Mouse (Mus musculus) liver, embryonic 14.5 days (tissue): ENCODE results near the gene Lrrc7. TPM values are rescaled to one million over a fixed set of nuclear protein-coding genes. Genes with fewer than 3 reads are reported as not detected.

Experiments
- ATAC-seq: fragments of 200-750 bp; cut with Nextera tagmentation; 2 replicates; pipeline ENCODE4 v1.8.0; 2017; ENCODE audit warnings: moderate number of reproducible peaks, mild to moderate bottlenecking, moderate library complexity; ENCODE audit not compliant: insufficient read depth
- DNase-seq, 3 experiments: peaks; one replicate each; pipeline ENCODE4 v3.0.0-alpha.2; 2012 to 2013; ENCODE audit warnings: low read depth in 3 of 3, low spot score in 3 of 3
- H3K27ac ChIP-seq: fragments of 300-500 bp; sonication (generic); 2 replicates; pipeline ENCODE4 v1.5.1; 2014; ENCODE audit warnings: moderate library complexity, mild to moderate bottlenecking, control low read depth, inconsistent platforms
- H3K27me3 ChIP-seq: fragments of 300-500 bp; sonication (generic); 2 replicates; pipeline ENCODE4 v1.6.1; 2014; ENCODE audit warnings: mild to moderate bottlenecking, low read length, moderate library complexity; ENCODE audit not compliant: control insufficient read depth, insufficient read depth
- H3K36me3 ChIP-seq: fragments of 300-500 bp; sonication (generic); replicated peaks from 2 replicates; pipeline ENCODE4 v1.6.1; 2014; ENCODE audit warnings: low read depth; ENCODE audit not compliant: control insufficient read depth, insufficient read depth
- H3K4me1 ChIP-seq, 2 experiments: fragments of 200-500 bp in 1 of 2; fragments of 300-500 bp in 1 of 2; sonication (generic) in 1 of 2; replicated peaks; 2 replicates each; pipeline ENCODE4 v1.6.1; 2012 to 2014; ENCODE audit warnings: antibody characterized with exemption in 1 of 2, inconsistent platforms in 1 of 2, low read length in 1 of 2; ENCODE audit not compliant: control insufficient read depth in 2 of 2, insufficient read depth in 2 of 2
- H3K4me2 ChIP-seq: fragments of 300-500 bp; sonication (generic); 2 replicates; pipeline ENCODE4 v1.6.1; 2014; ENCODE audit warnings: low read depth, mild to moderate bottlenecking, control low read depth, moderate library complexity
- H3K4me3 ChIP-seq, 2 experiments: fragments of 200-500 bp in 1 of 2; fragments of 300-500 bp in 1 of 2; sonication (generic) in 1 of 2; 2 replicates each; pipeline ENCODE4 v1.5.1; 2012 to 2014; ENCODE audit warnings: low read depth in 2 of 2, low read length in 2 of 2, mild to moderate bottlenecking in 2 of 2, control low read depth in 1 of 2, inconsistent platforms in 1 of 2, moderate library complexity in 1 of 2; ENCODE audit not compliant: insufficient read depth in 1 of 2
- H3K9ac ChIP-seq: fragments of 300-500 bp; sonication (generic); replicated peaks from 2 replicates; pipeline ENCODE4 v1.6.1; 2014; ENCODE audit warnings: mild to moderate bottlenecking, control low read depth, moderate library complexity
- H3K9me3 ChIP-seq: fragments of 300-500 bp; sonication (generic); 2 replicates; pipeline ENCODE4 v1.6.1; 2016; ENCODE audit warnings: low read length, mixed read lengths; ENCODE audit not compliant: control insufficient read depth
- CTCF ChIP-seq: IDR thresholded peaks from 2 replicates; pipeline ENCODE4 v1.5.1; 2016; ENCODE audit warnings: antibody characterized with exemption, low read depth, control low read depth
- EP300 ChIP-seq: IDR thresholded peaks from 2 replicates; pipeline ENCODE4 v1.6.1; 2016; ENCODE audit warnings: antibody characterized with exemption, low read depth
- WGBS: fragments of 180-500 bp; shearing (Covaris S2); extraction: QIAGEN DNeasy Blood & Tissue Kit; methylation state at CpG from one replicate; pipeline ENCODE4 v1.1.7; 2014; ENCODE audit not compliant: insufficient replicate concordance; 5-methylcytosine and 5-hydroxymethylcytosine counted together
- polyA plus RNA-seq, 2 experiments: library from polyadenylated mRNA; depleted of rRNA in 1 of 2; stranded (reverse) in 1 of 2; unstranded in 1 of 2; fragments of >200 nt; fragmentation: Nextera tagmentation in 1 of 2; extraction: Ambion mirVana in 1 of 2; gene quantifications; 2 replicates each; pipeline versions ENCODE4 v1.2.1 to v1.2.3; 2012 to 2014

Gene Lrrc7
- polyA plus RNA-seq, 2 experiments: under 0.01 to 0.03 TPM

DNA sequence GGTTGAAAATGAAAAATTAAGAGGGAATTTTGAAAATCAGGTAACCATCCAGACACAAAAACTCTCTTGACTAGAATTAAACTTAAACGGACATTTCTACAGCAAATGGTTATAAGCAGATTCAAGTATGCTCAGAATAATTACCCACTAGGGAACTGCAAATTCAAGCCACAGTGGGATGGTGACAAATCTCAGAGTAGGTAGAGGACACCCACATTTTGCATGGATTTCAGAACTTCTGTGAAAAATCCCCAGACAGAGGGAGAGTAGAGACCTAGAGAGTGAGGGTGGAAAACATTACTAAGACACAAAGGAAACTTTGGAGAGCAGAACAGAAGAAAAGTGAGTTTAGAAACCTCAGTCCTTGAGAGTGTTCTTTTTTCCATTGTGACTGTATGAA is 161.4 kb downstream of the Lrrc7 start:
- Histone ChIP-seq H3K4me1 (no peaks in the 10 kb centered on the region), H3K27me3 (no peaks in the 10 kb centered on the region), H3K9me3 (no peaks in the 10 kb centered on the region), H3K4me3 (no peak overlapping the region), H3K27ac (no peak overlapping the region), H3K9ac (no peak overlapping the region), H3K36me3 (no peaks in the 10 kb centered on the region), H3K4me2 (no peak overlapping the region)
- no peak for DNase-seq
- ATAC-seq: no peak
- WGBS: 68% methylated on average over 1 of the region's 1 CpGs
- no peak for TF ChIP-seq EP300
- TF ChIP-seq CTCF: no peak

DNA sequence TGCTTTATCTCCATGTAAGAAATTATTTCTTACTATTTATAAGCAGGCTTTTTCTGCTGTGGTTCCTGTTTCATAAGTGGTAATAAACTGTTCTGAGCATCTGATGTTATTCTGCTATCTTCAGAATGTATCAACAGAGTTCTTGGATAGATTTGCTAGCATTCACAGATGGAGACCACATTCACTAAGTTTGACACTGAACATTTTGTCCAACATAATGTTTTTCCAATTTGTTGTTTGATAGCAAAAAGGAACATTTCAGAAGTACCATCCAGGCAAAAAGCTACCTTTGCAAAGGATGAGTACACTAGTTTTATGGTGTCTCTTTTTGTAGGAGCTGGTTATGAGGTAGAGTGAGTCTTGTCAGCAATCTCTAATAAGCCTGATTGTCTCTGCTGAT is 170.5 kb downstream of the Lrrc7 start:
- Histone ChIP-seq H3K9me3 (no peaks in the 10 kb centered on the region), H3K9ac (no peak overlapping the region), H3K4me3 (no peak overlapping the region), H3K27me3 (no peaks in the 10 kb centered on the region), H3K4me2 (no peak overlapping the region), H3K36me3 (no peaks in the 10 kb centered on the region), H3K4me1 (no peaks in the 10 kb centered on the region), H3K27ac (no peak overlapping the region)
- ATAC-seq: no peak
- TF ChIP-seq EP300 (no peak), CTCF (no peak)
- no peak for DNase-seq

DNA sequence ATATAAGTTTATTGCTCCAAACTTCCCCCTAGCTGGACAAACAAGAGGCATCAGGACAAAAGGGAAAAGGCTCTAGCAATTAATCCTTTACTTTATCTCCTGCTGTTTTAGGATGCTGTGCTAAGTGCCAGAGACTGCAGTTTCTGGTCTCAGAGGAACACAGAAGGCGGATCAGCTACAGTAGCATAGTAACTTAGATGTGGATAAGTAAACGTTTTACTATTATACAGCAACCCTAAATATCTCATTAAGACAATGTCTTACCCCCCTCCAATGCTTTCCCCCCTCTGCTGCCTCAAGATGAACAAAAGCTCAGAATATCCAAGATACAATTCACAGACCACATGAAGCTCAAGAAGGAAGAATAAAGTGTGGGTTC is 174.0 kb downstream of the Lrrc7 start:
- DNase-seq: no peak
- Histone ChIP-seq H3K27ac (no peak overlapping the region), H3K4me2 (no peak overlapping the region), H3K27me3 (no peaks in the 10 kb centered on the region), H3K9ac (no peak overlapping the region), H3K4me1 (no peaks in the 10 kb centered on the region), H3K36me3 (no peaks in the 10 kb centered on the region), H3K4me3 (no peak overlapping the region), H3K9me3 (no peaks in the 10 kb centered on the region)
- ATAC-seq: no peak
- 27% methylated on average over 2 of the region's 2 CpGs for WGBS
- no peak for TF ChIP-seq EP300
- TF ChIP-seq CTCF: no peak

DNA sequence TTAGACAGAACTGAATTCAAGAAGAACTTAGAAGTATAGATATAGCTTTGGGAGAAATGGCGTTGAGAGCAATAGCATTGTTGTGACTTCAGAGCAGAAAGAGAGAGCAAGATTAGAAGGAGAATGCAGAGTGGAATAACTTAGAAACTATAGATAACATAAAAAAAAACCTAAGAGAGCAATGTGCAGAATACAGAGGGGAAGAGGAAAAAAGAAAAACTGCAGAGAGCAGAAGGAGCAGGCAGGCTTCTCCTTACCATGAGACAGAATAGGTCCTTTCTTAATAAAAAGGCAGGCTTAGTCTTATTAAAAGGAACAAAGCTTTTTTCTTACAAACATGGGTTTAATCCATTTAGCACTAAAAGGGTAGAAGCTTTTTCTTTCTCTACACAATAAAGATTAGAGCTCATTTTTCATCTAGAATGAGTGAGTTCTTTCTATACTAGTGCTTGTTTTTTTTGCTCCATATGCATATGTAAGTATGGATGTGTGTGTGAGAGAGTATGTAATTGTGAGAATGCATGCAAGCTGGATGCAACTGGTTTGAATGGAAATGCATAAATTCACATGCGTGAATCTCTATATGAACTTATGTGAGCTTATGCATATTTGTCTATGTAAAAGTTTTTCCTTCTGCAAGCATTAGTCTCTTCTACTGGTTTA is 174.5 kb downstream of the Lrrc7 start:
- no peaks in the 10 kb centered on the region for H3K9me3 ChIP-seq
- H3K36me3 ChIP-seq: no peaks in the 10 kb centered on the region
- no peak for TF ChIP-seq EP300
- no peak for TF ChIP-seq CTCF
- no peak overlapping the region for H3K27ac ChIP-seq
- no peaks in the 10 kb centered on the region for H3K27me3 ChIP-seq
- H3K9ac ChIP-seq: no peak overlapping the region
- no peak overlapping the region for H3K4me3 ChIP-seq
- 51% methylated on average over 2 of the region's 2 CpGs for WGBS
- ATAC-seq (no peak), DNase-seq (no peak)
- no peak overlapping the region for H3K4me2 ChIP-seq
- no peaks in the 10 kb centered on the region for H3K4me1 ChIP-seq

DNA sequence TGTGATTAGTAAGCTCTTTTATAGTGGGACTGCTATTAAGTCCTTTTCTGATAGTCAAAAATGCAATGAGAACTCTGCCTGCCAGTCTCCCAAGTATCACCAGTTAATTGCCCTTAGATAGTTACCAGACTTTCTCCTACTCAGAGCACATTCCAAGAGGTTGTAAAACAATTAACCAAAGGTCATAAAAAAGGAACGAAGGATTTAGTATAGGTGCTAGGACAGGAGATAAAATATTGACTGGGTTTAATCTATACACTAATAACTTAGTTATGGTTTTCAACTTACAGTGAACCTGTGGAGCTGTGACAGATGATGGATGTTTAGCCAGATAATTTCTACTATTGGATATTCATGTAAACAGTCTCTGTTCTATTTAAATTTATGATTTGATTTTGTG is 175.2 kb downstream of the Lrrc7 start:
- no peaks in the 10 kb centered on the region for H3K9me3 ChIP-seq
- no peak overlapping the region for H3K4me2 ChIP-seq
- no peaks in the 10 kb centered on the region for H3K36me3 ChIP-seq
- H3K4me3 ChIP-seq: no peak overlapping the region
- no peaks in the 10 kb centered on the region for H3K27me3 ChIP-seq
- H3K27ac ChIP-seq: no peak overlapping the region
- 23% methylated on average over 1 of the region's 1 CpGs for WGBS
- H3K9ac ChIP-seq: no peak overlapping the region
- TF ChIP-seq EP300: no peak
- DNase-seq (no peak), ATAC-seq (no peak)
- H3K4me1 ChIP-seq: no peaks in the 10 kb centered on the region
